ENCODE assay signal across 23 mouse cellular contexts in the genomic region with DNA sequence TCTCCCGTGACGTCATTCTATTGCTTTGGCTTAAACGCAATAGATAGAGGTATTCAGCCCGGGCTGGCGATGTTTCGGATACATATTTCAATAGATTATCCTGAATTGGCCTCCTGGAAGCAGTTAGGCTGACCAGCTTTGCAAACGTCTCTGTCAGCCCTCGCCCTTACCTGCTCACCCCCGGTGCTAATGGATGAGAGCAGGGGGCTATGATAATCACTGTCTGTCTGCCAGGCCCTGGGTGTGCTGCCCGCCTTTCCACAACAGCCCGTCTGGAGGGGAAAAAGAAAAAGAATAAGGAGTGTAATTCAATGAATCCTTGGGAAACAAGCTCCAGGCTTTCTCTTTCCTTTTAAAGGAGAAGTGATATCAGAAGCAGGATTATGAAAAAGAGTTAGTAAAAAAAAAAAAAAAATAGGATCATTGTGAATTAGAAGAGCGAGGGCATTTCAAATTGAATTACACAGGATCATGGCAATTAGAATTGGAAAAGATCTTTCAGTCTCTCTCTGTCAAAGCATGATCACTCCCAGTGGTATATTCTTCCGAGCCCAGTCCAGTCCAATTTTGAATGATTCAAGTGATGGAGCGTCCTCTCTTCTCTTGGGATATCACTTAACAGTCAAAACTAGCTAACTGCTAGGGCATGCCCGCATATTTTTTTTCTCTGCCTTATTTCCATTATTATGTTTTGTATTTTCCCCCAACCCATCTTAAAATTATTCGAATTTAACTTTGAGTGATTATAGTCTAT. TPM values are rescaled to one million over a fixed set of nuclear protein-coding genes. Genes with fewer than 3 reads are reported as not detected.
DNase-seq lines count a peak whose midpoint lies in the region; ATAC-seq and TF ChIP-seq lines count a peak whose summit lies in the region.
"Had no signal": no experiment of that assay in that cellular context is flagged by ENCODE, and none has a peak within 500 bp of the region (broad histone marks: within the 10 kb centered on the region; RNA-seq: fewer than 3 reads in every experiment).

No protein-coding gene starts in this region.

- no peaks in the 10 kb centered on the region for H3K27me3 ChIP-seq in embryonic facial prominence, embryonic 11.5 days (ENCODE audit: control insufficient read depth, insufficient read depth, low read length)
- no peaks in the 10 kb centered on the region for H3K27me3 ChIP-seq in embryonic facial prominence, embryonic 10.5 days (replicated peaks; ENCODE audit: low read depth, poor library complexity, severe bottlenecking)
- H3K27me3 ChIP-seq in hindbrain, embryonic 14.5 days (ENCODE audit: control insufficient read depth, insufficient read depth, low read length), result no peaks in the 10 kb centered on the region
- H3K27me3 ChIP-seq in midbrain, embryonic 16.5 days (ENCODE audit: control insufficient read depth, insufficient read depth, low read depth, low read length), result no peaks in the 10 kb centered on the region
- H3K27me3 ChIP-seq: forebrain, embryonic 13.5 days; limb, embryonic 15.5 days; neural tube, embryonic 12.5 days had no signal

- no peak overlapping the region for H3K9ac ChIP-seq in embryonic facial prominence, embryonic 11.5 days (replicated peaks; ENCODE audit: low read length)
- peak overlapping the region; percentile 42; the same call in 1 of the 2 replicates for H3K9ac ChIP-seq in hindbrain, embryonic 14.5 days
- H3K9ac ChIP-seq in midbrain, embryonic 16.5 days (ENCODE audit: low read depth, low read length), result 0 out of 2 replicates have a peak overlapping the region, but pooled peaks have one; percentile 18
- H3K9ac ChIP-seq: forebrain, embryonic 13.5 days; limb, embryonic 15.5 days; liver, embryonic 14.5 days; lung, embryonic 14.5 days; neural tube, embryonic 12.5 days had no signal

- no peak overlapping the region for H3K27ac ChIP-seq in embryonic facial prominence, embryonic 11.5 days (replicated peaks; ENCODE audit: low read depth, low read length)
- H3K27ac ChIP-seq in embryonic facial prominence, embryonic 10.5 days (replicated peaks), result no peak overlapping the region
- H3K27ac ChIP-seq in hindbrain, embryonic 14.5 days, result no peak overlapping the region
- peak overlapping the region; percentile 66 for H3K27ac ChIP-seq in midbrain, embryonic 16.5 days (ENCODE audit: low read length)
- H3K27ac ChIP-seq: forebrain, embryonic 13.5 days; heart, embryonic 10.5 days; left cerebral cortex, adult 2 months; limb, embryonic 15.5 days; liver, embryonic 14.5 days; neural tube, embryonic 12.5 days had no signal

- no peaks in the 10 kb centered on the region for H3K9me3 ChIP-seq in embryonic facial prominence, embryonic 11.5 days (replicated peaks; ENCODE audit: control insufficient read depth, low read length)
- H3K9me3 ChIP-seq in embryonic facial prominence, embryonic 10.5 days, result no peaks in the 10 kb centered on the region
- H3K9me3 ChIP-seq in hindbrain, embryonic 14.5 days (ENCODE audit: control insufficient read depth, low read length), result no peaks in the 10 kb centered on the region
- H3K9me3 ChIP-seq in midbrain, embryonic 16.5 days (replicated peaks; ENCODE audit: control insufficient read depth, low read length, poor library complexity, severe bottlenecking), result no peaks in the 10 kb centered on the region
- H3K9me3 ChIP-seq: forebrain, embryonic 13.5 days; heart, embryonic 10.5 days; limb, embryonic 15.5 days; neural tube, embryonic 12.5 days had no signal

- no peaks in the 10 kb centered on the region for H3K36me3 ChIP-seq in embryonic facial prominence, embryonic 11.5 days (replicated peaks; ENCODE audit: control insufficient read depth, insufficient read depth, low read depth, low read length)
- H3K36me3 ChIP-seq in embryonic facial prominence, embryonic 10.5 days (replicated peaks), result no peaks in the 10 kb centered on the region
- H3K36me3 ChIP-seq in hindbrain, embryonic 14.5 days (replicated peaks; ENCODE audit: control insufficient read depth, insufficient read depth), result no peaks in the 10 kb centered on the region
- no peaks in the 10 kb centered on the region for H3K36me3 ChIP-seq in midbrain, embryonic 16.5 days (ENCODE audit: control insufficient read depth, insufficient read depth, low read length)
- H3K36me3 ChIP-seq: heart, embryonic 10.5 days; limb, embryonic 15.5 days; neural tube, embryonic 12.5 days had no signal

- 0 out of 2 replicates have a peak, but pooled peaks have one; percentile 65 for ATAC-seq in embryonic facial prominence, embryonic 11.5 days (replicated peaks; ENCODE audit: insufficient number of reproducible peaks, low FRiP score, low TSS enrichment, low read depth)
- no peak for ATAC-seq in hindbrain, embryonic 14.5 days (ENCODE audit: low FRiP score)
- no peak for ATAC-seq in midbrain, embryonic 16.5 days
- ATAC-seq: forebrain, embryonic 13.5 days had no signal

- H3K4me1 ChIP-seq in embryonic facial prominence, embryonic 11.5 days (ENCODE audit: control insufficient read depth, insufficient read depth, low read length), result no peaks in the 10 kb centered on the region
- H3K4me1 ChIP-seq in embryonic facial prominence, embryonic 10.5 days, result peaks cover 6% of the 10 kb centered on the region
- H3K4me1 ChIP-seq in hindbrain, embryonic 14.5 days (replicated peaks; ENCODE audit: control insufficient read depth, insufficient read depth, low read length), result peaks cover 12% of the 10 kb centered on the region
- peaks cover 3% of the 10 kb centered on the region; the same call in 1 of the 2 replicates for H3K4me1 ChIP-seq in midbrain, embryonic 16.5 days (ENCODE audit: control insufficient read depth, insufficient read depth, low read length)
- H3K4me1 ChIP-seq: heart, embryonic 10.5 days; limb, embryonic 15.5 days; neural tube, embryonic 12.5 days had no signal

- no peak for TF ChIP-seq POLR2A in brain, embryonic 14.5 days (IDR thresholded peaks at IDR 0.05; ENCODE audit: borderline replicate concordance, extremely low read depth, insufficient read depth, insufficient read length, poor library complexity, severe bottlenecking)

- H3K4me3 ChIP-seq in embryonic facial prominence, embryonic 11.5 days (ENCODE audit: low read depth, low read length), result no peak overlapping the region
- H3K4me3 ChIP-seq in embryonic facial prominence, embryonic 10.5 days, result no peak overlapping the region
- no peak overlapping the region for H3K4me3 ChIP-seq in hindbrain, embryonic 14.5 days (replicated peaks; ENCODE audit: low read length)
- H3K4me3 ChIP-seq in midbrain, embryonic 16.5 days (ENCODE audit: low read depth, low read length), result no peak overlapping the region
- H3K4me3 ChIP-seq: forebrain, embryonic 13.5 days; heart, embryonic 10.5 days; left cerebral cortex, adult 2 months; limb, embryonic 15.5 days; neural tube, embryonic 12.5 days had no signal

- no peak for TF ChIP-seq CTCF in brain, embryonic 14.5 days (IDR thresholded peaks at IDR 0.05; ENCODE audit: borderline replicate concordance, extremely low read depth, insufficient read depth, insufficient read length)

- WGBS in embryonic facial prominence, embryonic 11.5 days, result 51% methylated on average over 16 of the region's 16 CpGs
- WGBS in embryonic facial prominence, embryonic 10.5 days, result 56% methylated on average over 16 of the region's 16 CpGs
- WGBS in hindbrain, embryonic 14.5 days, result 44% methylated on average over 16 of the region's 16 CpGs
- WGBS in midbrain, embryonic 16.5 days, result 35% methylated on average over 16 of the region's 16 CpGs

- no peak for DNase-seq in embryonic facial prominence, embryonic 11.5 days (ENCODE audit: low spot score)
- no peak for DNase-seq in embryonic facial prominence, embryonic 10.5 days (ENCODE audit: low spot score)
- peak; percentile 36 for DNase-seq in brain, embryonic 14.5 days (ENCODE audit: low read depth)
- no peak for DNase-seq in hindbrain, embryonic 14.5 days (ENCODE audit: low spot score)
- DNase-seq in cerebellum, postnatal 25 days, result no peak
- no peak for DNase-seq in spleen, postnatal 4 days (ENCODE audit: low spot score in 2 of 2)
- no peak for DNase-seq in embryo, embryonic 10.5 days (ENCODE audit: low spot score)
- DNase-seq: adrenal gland, postnatal 14 days; cerebellum, adult 8-10 months; kidney, adult 18-20 months; kidney, postnatal 4 days; layer of hippocampus, adult 9-11 months; left cerebral cortex, postnatal 4 days; lung, embryonic 14.5 days; right cerebral cortex, adult 18-20 months; right cerebral cortex, postnatal 4 days had no signal

- H3K4me2 ChIP-seq in embryonic facial prominence, embryonic 11.5 days (ENCODE audit: low read depth, low read length), result no peak overlapping the region
- peak overlapping the region; percentile 39 for H3K4me2 ChIP-seq in hindbrain, embryonic 14.5 days (replicated peaks)
- peak overlapping the region; percentile 45 for H3K4me2 ChIP-seq in midbrain, embryonic 16.5 days (ENCODE audit: low read length)
- H3K4me2 ChIP-seq: forebrain, embryonic 13.5 days; limb, embryonic 15.5 days; lung, embryonic 14.5 days; neural tube, embryonic 12.5 days had no signal

RNA-seq across cellular contexts. Expression of gene Efna5, which starts 24.8 kb away (rescaled TPM):
- polyA plus RNA-seq in embryonic facial prominence, embryonic 11.5 days (2014; fragmentation: Nextera tagmentation; extraction: Ambion mirVana), result 65.2 and 70.3 TPM in 2 replicates
- polyA plus RNA-seq in embryonic facial prominence, embryonic 10.5 days (2016; fragmentation: Nextera tagmentation; extraction: Ambion mirVana), result 56.9 and 61.8 TPM in 2 replicates
- polyA plus RNA-seq in brain, embryonic 14.5 days (2012; rRNA removed), result 8.4 and 21.5 TPM in 2 replicates
- 36.2 and 45.2 TPM in 2 replicates for polyA plus RNA-seq in hindbrain, embryonic 14.5 days (2014; fragmentation: Nextera tagmentation; extraction: Ambion mirVana)
- polyA plus RNA-seq in midbrain, embryonic 16.5 days (2015; fragmentation: Nextera tagmentation; extraction: Ambion mirVana), result 55.0 and 59.7 TPM in 2 replicates
